Mouse (Mus musculus) brown adipose tissue, adult 24 weeks (tissue): Measurements from ENCODE around the gene Prdm10. TPM values are rescaled to one million over a fixed set of nuclear protein-coding genes. Genes with fewer than 3 reads are reported as not detected.

ENCODE experiments used
- H3K27ac ChIP-seq: fragments of 200-500 bp; replicated peaks from 2 replicates; pipeline ENCODE4 v1.5.1; 2012; ENCODE audit warnings: low read depth, mild to moderate bottlenecking, low read length
- H3K4me1 ChIP-seq: fragments of 200-500 bp; 2 replicates; pipeline ENCODE4 v1.6.1; 2012; ENCODE audit warnings: low read length, mixed read lengths; ENCODE audit not compliant: control insufficient read depth, insufficient read depth, insufficient read length
- H3K4me3 ChIP-seq: fragments of 200-500 bp; 2 replicates; pipeline ENCODE4 v1.5.1; 2012; ENCODE audit warnings: low read depth, mild to moderate bottlenecking, low read length, moderate library complexity; ENCODE audit not compliant: insufficient read depth
- polyA plus RNA-seq: library from polyadenylated mRNA; stranded (reverse); fragments of >200 nt; gene quantifications from 2 replicates; pipeline ENCODE4 v1.2.4, GENCODE M21; 2012; ENCODE audit not compliant: missing spikeins, insufficient read depth, insufficient read length

Prdm10 gene
- polyA plus RNA-seq, 1 experiment: 1.7 TPM

DNA sequence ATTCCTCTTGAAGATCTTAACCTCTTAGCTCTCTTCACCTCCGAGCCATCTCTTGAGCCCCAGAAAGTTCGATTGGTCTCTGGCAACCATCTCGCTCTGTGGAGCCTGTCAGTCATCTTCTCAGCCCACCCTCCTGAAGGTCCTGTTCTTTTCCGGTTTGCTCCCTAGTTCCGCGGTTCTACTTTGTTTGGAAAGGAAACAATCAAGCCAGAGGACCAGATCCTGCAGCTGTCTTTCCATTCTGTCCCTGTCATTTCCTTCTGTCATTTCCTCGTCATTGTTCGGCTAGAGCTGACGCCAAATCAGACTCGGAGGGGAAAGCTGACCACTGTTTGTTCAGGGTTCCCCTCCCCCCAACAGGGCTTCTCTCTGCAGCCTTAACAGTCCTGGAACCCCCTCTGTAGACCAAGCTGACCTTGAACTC, 27.0 kb upstream of the Prdm10 start:
- peak overlapping the region; percentile 42 for H3K4me3 ChIP-seq
- peaks cover 10% of the 10 kb centered on the region for H3K4me1 ChIP-seq
- peak overlapping the region; percentile 98 for H3K27ac ChIP-seq

DNA sequence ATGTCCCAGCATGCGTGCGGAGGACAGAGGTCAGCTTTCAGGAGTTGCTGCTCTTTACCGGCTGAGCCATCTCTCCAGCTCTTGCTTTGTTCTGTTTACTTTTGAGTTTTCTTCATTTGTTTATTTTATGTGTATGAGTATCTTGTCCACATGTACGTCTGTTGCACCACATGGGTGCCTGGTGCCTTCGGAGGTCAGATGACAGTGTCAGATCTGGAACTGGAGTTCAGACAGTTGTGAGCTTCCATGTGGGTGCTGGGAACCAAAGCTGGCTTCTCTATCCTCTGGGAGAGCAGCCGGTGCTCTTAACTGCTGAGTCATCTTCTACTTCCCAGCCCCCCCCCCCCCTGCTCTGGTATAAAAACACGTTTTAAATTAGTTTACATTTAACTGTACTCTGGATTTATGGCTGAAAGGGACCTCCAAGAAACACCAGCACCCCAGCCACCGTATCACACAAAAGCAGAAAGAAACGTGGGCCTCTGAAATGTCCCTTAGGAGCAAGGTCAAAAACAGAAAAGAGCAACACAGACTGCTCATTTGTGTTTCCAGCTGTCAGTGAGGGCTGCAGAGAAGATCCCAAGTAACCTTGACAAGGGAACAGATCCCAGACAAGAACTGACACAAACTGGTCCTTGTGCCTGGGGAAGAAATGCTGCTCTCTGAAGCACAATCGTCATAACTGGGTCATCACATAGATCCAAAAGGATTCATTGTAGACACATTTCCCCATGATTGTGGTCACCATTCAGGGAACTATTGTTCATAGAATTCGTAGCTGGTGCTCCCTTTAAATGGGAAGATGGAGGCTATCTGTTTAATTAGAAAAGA, 26.3 kb upstream of the Prdm10 start:
- Histone ChIP-seq H3K4me3 (no peak overlapping the region), H3K27ac (peak overlapping the region; percentile 86), H3K4me1 (peaks cover 10% of the 10 kb centered on the region)

DNA sequence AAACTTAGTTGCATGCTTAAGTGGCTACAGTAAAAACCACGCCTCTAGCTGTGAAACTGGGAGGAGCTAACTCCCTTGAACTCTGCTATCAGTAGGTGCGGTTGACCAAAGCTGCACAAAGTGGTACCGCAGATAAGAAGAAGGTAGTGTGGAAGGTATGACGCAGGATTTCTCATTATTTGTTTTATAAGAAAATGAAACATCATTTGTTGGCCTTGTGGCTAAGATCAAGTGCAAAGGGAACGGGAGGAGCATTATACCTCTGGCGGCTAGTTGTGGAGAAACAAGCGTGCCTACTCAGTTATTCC, 25.7 kb upstream of the Prdm10 start:
- Histone ChIP-seq H3K4me1 (peaks cover 13% of the 10 kb centered on the region), H3K4me3 (no peak overlapping the region), H3K27ac (peak overlapping the region; percentile 86)

DNA sequence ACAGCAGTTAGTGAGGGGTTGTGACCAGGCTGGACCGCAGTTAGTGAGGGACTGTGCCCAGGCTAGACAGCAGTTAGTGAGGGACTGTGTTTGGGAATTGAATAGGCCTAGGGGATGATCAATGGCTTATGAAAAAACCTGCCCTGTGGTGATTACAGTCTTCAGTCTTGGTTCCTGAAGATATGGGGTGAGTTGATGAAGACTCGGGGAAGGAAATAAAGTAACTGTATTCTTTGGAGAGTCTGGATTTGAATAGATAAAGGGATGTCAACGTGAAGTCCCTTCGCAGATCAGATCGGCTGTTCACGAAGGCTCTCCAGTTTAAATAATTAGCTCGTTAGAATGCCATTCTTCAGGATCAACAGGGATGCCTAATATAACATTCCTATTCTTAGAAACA, 24.4 kb upstream of the Prdm10 start:
- Histone ChIP-seq H3K4me1 (peaks cover 17% of the 10 kb centered on the region), H3K27ac (no peak overlapping the region), H3K4me3 (no peak overlapping the region)

DNA sequence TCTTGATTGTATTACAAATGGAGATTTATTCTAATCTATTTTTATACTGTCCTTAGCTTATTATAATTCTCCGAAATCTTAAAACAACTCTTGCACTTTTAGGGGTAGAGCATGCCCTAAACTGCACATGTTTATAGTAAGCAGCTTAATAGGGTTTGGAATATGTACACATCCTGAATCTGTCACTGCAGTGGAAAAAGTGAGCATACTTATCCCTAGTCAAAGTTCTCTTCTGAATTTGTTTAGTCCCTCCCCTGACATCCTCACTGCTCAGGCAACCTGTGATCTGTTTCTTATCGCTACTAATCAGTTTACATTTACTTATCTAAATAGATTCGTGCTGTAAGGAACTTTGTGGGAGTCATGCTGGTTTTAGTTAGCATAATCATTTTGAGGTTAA, 22.1 kb upstream of the Prdm10 start:
- Histone ChIP-seq H3K4me3 (no peak overlapping the region), H3K27ac (no peak overlapping the region), H3K4me1 (peaks cover 34% of the 10 kb centered on the region)

DNA sequence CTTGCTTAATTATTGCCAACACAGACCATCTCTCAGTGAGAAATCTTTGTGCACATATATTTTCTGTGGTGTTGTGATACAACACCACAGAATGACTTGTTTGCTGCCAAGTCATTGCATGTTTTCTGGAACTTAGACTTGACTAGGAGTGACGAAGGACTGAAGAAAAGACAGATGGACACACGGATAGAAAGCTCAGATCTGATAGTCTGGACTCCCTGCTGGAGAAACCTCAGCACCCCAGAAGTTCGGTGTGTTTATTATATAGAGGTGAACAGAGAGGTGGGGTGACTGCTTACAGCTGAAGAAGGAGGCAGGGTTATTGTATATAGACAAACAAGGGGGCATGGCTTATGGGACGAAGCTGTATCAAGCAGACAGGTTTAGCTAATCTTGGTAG, 20.1 kb upstream of the Prdm10 start:
- H3K27ac ChIP-seq: peak overlapping the region; percentile 59
- H3K4me1 ChIP-seq: peaks cover 23% of the 10 kb centered on the region
- no peak overlapping the region for H3K4me3 ChIP-seq

DNA sequence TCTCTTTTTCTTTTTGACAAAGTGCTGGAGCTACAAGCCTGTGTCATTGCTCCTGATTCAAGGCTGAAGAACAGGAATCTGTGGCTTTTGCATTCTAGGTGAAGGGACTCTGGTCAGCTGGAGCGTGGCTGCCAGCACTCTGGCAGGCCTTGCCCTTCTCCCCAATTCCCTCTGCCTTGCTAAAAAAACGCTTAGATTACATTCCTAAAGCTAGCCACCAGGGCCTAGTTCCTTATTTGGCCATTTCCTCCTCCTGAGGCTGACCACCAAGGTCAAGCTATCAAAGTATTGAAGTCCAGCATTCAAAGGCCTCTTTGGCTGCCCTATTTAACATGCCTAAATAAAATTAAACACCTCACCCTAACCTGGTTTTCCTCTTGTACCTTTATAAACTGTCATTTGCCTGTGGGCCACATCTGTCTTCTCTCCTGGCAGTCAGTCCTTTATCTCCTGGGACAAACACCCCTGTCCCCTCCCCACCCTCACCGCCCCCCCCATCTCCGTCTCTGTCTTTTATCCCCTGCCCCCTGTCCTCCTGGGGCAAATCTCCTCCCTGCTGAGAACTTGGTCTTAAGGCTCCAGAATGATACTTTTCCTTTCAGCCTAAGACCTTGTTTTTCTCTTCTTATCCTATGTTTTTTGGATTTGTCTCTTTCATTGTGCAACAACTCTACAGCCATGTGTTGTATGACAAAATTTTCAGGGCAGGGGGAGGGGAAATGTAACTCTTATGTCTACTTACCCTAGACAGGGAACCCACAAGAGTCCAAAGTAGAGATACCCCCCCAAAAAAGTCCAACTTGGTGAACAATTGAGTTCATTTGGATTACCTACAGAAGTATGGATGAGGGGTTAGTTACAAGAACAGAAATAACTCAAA, 17.9 kb upstream of the Prdm10 start:
- peak overlapping the region; percentile 99 for H3K27ac ChIP-seq
- H3K4me1 ChIP-seq: peaks cover 29% of the 10 kb centered on the region
- no peak overlapping the region for H3K4me3 ChIP-seq

DNA sequence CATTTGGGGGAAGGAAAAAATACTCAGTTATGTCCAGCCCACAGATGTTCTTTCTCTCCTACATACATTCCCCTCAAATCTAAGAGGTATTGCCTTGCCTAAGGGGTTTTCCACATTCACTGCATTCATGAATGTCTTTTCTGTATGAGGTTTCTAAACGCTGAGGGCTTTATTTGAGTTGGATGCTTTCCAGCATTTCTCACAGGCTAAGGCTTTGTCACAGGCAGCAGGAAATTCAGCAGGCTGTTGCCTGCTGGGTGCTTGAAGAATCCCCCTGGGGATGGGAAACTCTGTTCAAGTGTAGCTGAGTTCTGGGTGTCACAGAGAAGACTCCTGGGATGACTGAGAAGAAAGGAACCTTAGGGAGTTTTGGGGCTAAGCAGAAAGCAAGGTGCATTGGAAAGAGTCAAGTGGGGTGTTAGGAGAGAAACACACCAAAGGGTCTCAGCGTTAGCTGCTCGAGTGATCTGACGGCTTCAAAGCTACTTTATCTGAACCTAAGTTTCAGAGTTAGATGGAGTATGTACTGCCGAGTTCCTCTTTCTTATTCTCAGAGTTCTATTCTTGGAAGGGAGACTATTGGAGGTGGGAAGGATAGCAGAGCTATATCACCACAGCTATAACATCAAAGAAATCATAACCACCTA, 14.2 kb upstream of the Prdm10 start:
- Histone ChIP-seq H3K27ac (no peak overlapping the region), H3K4me1 (peaks cover 21% of the 10 kb centered on the region), H3K4me3 (no peak overlapping the region)

DNA sequence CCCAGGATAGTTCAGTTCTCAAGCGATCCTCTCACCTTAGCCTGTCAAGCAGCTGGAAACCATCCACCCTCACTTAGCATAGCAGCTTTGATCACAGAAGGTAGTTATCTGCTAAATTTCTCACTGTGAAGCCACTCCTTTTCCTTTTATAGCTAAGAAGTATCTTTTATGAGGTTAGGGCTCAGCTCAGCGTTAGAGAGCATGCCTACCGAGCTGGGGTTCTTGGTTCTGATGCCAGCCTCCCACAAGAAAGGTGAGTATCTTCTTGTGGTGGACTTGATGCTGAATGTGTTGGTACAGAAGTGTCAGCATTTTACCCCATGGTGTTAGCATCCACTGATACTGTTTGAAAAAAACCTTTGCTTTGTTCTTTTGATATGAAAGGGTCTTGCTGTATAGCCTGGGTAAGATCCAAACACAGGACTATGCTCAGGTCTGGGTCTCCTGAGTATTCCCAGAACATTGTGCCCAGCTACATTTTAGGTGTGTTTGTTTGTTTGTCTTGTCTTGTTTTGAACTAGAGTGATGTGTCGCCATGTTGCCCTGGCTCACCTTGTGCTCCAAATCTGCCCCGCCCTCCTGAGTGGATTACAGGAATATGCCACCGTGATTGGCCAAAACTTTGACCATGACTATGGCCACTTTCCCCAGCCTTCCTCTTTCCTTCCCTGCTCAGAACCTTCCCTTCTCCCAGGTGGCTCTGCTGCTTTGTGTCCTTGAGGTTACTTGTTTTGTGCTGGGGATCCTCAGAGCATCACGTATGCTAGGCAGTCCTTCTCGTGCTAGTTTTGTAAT, 8.9 kb upstream of the Prdm10 start:
- H3K27ac ChIP-seq: no peak overlapping the region
- H3K4me3 ChIP-seq: no peak overlapping the region
- peaks cover 7% of the 10 kb centered on the region for H3K4me1 ChIP-seq

DNA sequence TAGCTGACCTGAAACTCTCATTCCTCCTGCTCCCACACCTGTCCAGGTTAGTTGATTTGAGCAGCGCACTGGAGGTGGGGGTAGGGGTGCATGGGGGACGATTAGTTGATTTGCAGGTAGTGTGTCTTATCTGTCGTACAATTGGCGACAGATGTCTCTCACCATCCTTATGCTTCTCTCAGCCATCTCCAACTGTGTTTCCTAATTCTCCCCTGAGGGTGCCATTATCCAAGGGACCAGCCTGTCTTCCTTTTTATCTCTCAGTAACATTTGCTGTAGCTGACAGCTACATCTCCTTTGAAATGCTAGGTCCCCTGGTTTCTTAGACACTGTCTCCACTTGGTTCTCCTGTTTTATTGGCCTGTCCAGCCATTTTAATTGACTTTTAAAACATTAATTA, 8.2 kb upstream of the Prdm10 start:
- Histone ChIP-seq H3K4me1 (peaks cover 4% of the 10 kb centered on the region), H3K4me3 (no peak overlapping the region), H3K27ac (no peak overlapping the region)

DNA sequence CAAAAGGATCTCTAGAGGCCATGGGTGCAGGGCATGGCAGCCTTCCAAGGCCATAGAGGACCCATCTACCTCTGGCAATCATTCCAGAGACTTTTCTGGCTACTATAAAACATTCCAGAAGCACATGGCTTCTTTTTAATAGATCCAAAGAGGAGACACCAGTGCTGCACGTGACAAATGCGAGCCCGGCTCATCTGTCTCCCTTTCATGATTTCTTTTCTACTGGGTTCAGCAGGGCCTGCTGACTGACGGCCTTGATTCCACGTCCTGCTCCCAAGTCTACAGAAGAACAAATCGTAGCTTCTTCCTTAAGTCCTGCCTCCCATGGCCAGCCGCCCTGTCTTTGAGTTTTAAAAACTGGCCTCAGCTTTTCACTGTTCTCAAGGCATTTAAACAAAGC, 1.7 kb upstream of the Prdm10 start:
- H3K27ac ChIP-seq: peak overlapping the region; percentile 94
- peaks cover 16% of the 10 kb centered on the region; the same call in 1 of the 2 replicates for H3K4me1 ChIP-seq
- H3K4me3 ChIP-seq: no peak overlapping the region

DNA sequence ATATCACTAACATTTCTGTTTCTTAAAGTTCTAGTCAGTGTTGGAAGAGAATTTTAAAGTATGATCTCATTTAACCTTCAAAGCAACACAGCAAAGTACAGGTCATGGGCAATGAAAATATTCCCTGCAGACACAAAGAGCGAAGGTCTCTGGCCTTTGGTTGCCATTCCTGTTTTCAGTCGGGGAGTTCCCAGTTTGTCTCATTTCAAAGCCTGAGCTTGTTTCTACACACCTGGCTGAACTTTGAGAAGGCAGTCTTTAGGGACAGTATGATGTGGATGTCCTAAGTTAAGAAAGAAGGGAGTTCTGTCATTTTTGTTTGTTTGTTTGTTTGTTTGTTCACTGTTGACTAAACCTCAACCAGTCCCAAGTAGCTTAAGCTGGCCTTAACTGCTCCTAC, 1.0 kb upstream of the Prdm10 start:
- peak overlapping the region; percentile 67 for H3K4me3 ChIP-seq
- H3K4me1 ChIP-seq: peaks cover 12% of the 10 kb centered on the region; the same call in 1 of the 2 replicates
- peak overlapping the region; percentile 94 for H3K27ac ChIP-seq

DNA sequence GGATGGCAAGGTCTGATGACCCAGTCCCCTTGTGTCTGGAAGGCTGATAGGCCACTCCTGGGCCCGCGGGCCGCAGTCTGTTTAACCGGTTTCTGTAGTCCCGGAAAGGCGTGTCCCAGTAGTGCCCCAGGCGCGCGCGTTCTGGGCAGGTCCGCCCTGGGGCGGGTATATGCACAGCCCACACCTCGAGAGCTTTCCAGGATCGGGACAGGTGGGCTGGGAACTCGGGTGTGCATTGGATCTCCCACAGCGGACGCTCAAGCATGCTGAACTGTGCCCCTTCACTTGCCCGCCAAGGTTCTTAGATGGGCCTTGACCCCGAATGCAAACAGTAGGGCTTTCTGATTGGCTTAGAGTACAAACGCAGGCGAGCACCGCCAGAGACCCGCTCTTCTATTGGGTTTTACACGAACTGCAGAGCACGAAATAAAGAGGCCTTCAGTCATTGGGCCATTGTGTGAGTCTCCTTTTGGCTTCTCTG, 413 bp upstream of the Prdm10 start:
- peaks cover 12% of the 10 kb centered on the region; the same call in 1 of the 2 replicates for H3K4me1 ChIP-seq
- H3K4me3 ChIP-seq: peak overlapping the region; percentile 67
- H3K27ac ChIP-seq: peak overlapping the region; percentile 94

DNA sequence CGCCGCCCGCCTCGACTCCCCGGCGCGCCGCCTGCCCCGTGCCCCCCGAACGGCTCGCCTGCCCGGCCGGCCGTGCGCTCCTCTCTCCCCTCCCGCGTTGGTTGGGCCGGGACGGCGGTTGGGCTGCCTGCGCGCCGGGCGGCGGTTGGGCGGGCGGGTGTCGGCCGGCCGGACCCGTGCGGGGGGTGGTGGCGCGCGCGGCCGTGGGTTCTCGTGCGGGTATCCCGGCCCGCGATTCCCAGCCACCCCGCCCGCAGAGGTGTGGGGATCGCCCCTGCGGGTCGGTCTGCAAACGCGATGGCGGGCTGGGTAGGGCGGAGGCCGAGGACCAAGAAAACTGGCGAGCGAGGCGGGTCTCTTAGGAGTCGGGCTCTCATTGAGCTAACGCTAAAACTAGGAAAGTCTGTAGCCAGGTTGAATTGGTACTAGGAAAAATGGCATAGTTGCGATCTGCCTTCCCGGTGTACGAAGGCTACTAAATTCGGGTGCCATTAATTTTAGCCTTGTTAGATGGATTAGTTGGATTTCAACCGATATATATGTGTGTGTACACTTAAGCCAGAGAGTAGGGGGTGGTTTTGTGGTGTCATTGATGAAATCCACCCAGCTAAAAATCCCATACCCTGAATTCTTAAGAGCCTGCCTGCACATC, 799 bp downstream of the Prdm10 start:
- Histone ChIP-seq H3K4me1 (peaks cover 12% of the 10 kb centered on the region; the same call in 1 of the 2 replicates), H3K27ac (peak overlapping the region; percentile 94), H3K4me3 (peak overlapping the region; percentile 95)
